Mouse (Mus musculus) cortical plate, adult 2 months (tissue): ENCODE data around the gene Nemf.

Source experiments
- CTCF ChIP-seq: fragments of 200-500 bp; IDR thresholded peaks from 2 replicates; pipeline ENCODE4 v1.5.1; 2011; ENCODE audit warnings: mild to moderate bottlenecking, control low read depth, low read length; ENCODE audit not compliant: insufficient read depth; ENCODE audit errors: extremely low read depth
- POLR2A ChIP-seq: fragments of 200-500 bp; IDR thresholded peaks from 2 replicates; pipeline ENCODE4 v1.6.1; 2011; ENCODE audit warnings: mild to moderate bottlenecking, low read length, control low read depth; ENCODE audit not compliant: insufficient read depth; ENCODE audit errors: extremely low read depth

- no peak for TF ChIP-seq POLR2A
- TF ChIP-seq CTCF, result no peak
These were observed 62.0 kb downstream of the Nemf start for GRCm38 (mm10) chr12:69294936-69295335.
